Mouse (Mus musculus): ENCODE measurements around the gene Rpap1. TPM values are rescaled to one million over a fixed set of nuclear protein-coding genes. Genes with fewer than 3 reads are reported as not detected.

The Rpap1 gene
- polyA plus RNA-seq, 1 experiment = 14.2 TPM

GRCm38 (mm10) chr2:119817047-119817446 lies 29.7 kb upstream of the Rpap1 start:
- H3K4me3 ChIP-seq (ENCODE audit: insufficient read depth, poor library complexity, severe bottlenecking) = no peak overlapping the region
- no peaks in the 10 kb centered on the region for H3K79me3 ChIP-seq (ENCODE audit: low read depth)
- no peaks in the 10 kb centered on the region for H3K79me2 ChIP-seq (ENCODE audit: control insufficient read depth, insufficient read depth)
- TF ChIP-seq MYOD1 (IDR thresholded peaks at IDR 0.05; ENCODE audit: control insufficient read depth, insufficient read length, low read depth) = no peak
- TF ChIP-seq FOSL1 (IDR thresholded peaks at IDR 0.05; ENCODE audit: insufficient read depth, low read length, poor library complexity, severe bottlenecking) = no peak
- no peak for TF ChIP-seq MAX (IDR thresholded peaks at IDR 0.05)
- no peak for TF ChIP-seq CEBPB (IDR thresholded peaks at IDR 0.05; ENCODE audit: low read depth)
- TF ChIP-seq USF1 (IDR thresholded peaks at IDR 0.05; ENCODE audit: low read depth) = no peak
- no peak for TF ChIP-seq MYOG (IDR thresholded peaks at IDR 0.05; ENCODE audit: control insufficient read depth, extremely low read depth, insufficient read length)
- no peak for TF ChIP-seq CTCF (IDR thresholded peaks at IDR 0.05; ENCODE audit: control insufficient read depth, insufficient read depth, insufficient read length)
- H3K27me3 ChIP-seq (ENCODE audit: control insufficient read depth, insufficient read depth, insufficient read length) = no peaks in the 10 kb centered on the region
- no peak overlapping the region for H3ac ChIP-seq (ENCODE audit: control insufficient read depth, insufficient read length, low read depth)
- H3K36me3 ChIP-seq (ENCODE audit: control insufficient read depth, insufficient read depth) = no peaks in the 10 kb centered on the region

GRCm38 (mm10) chr2:119816611-119817010 lies 29.3 kb upstream of the Rpap1 start:
- Histone ChIP-seq H3K79me3 (ENCODE audit: low read depth) (no peaks in the 10 kb centered on the region), H3K4me3 (ENCODE audit: insufficient read depth, poor library complexity, severe bottlenecking) (no peak overlapping the region), H3K36me3 (ENCODE audit: control insufficient read depth, insufficient read depth) (no peaks in the 10 kb centered on the region), H3ac (ENCODE audit: control insufficient read depth, insufficient read length, low read depth) (no peak overlapping the region), H3K79me2 (ENCODE audit: control insufficient read depth, insufficient read depth) (no peaks in the 10 kb centered on the region), H3K27me3 (ENCODE audit: control insufficient read depth, insufficient read depth, insufficient read length) (no peaks in the 10 kb centered on the region)
- TF ChIP-seq MYOD1 (IDR thresholded peaks at IDR 0.05; ENCODE audit: control insufficient read depth, insufficient read length, low read depth) = no peak
- TF ChIP-seq CTCF (IDR thresholded peaks at IDR 0.05; ENCODE audit: control insufficient read depth, insufficient read depth, insufficient read length) = no peak
- TF ChIP-seq USF1 (IDR thresholded peaks at IDR 0.05; ENCODE audit: low read depth) = no peak
- no peak for TF ChIP-seq FOSL1 (IDR thresholded peaks at IDR 0.05; ENCODE audit: insufficient read depth, low read length, poor library complexity, severe bottlenecking)
- TF ChIP-seq CEBPB (IDR thresholded peaks at IDR 0.05; ENCODE audit: low read depth) = no peak
- no peak for TF ChIP-seq MAX (IDR thresholded peaks at IDR 0.05)
- no peak for TF ChIP-seq MYOG (IDR thresholded peaks at IDR 0.05; ENCODE audit: control insufficient read depth, extremely low read depth, insufficient read length)

GRCm38 (mm10) chr2:119814376-119814933 lies 27.1 kb upstream of the Rpap1 start:
- H3K27me3 ChIP-seq (ENCODE audit: control insufficient read depth, insufficient read depth, insufficient read length) = no peaks in the 10 kb centered on the region
- H3K79me2 ChIP-seq (ENCODE audit: control insufficient read depth, insufficient read depth) = no peaks in the 10 kb centered on the region
- no peak overlapping the region for H3ac ChIP-seq (ENCODE audit: control insufficient read depth, insufficient read length, low read depth)
- H3K36me3 ChIP-seq (ENCODE audit: control insufficient read depth, insufficient read depth) = no peaks in the 10 kb centered on the region
- H3K79me3 ChIP-seq (ENCODE audit: low read depth) = no peaks in the 10 kb centered on the region
- TF ChIP-seq FOSL1 (IDR thresholded peaks at IDR 0.05; ENCODE audit: insufficient read depth, low read length, poor library complexity, severe bottlenecking) (no peak), MYOG (IDR thresholded peaks at IDR 0.05; ENCODE audit: control insufficient read depth, extremely low read depth, insufficient read length) (no peak), USF1 (IDR thresholded peaks at IDR 0.05; ENCODE audit: low read depth) (no peak), MAX (IDR thresholded peaks at IDR 0.05) (no peak), MYOD1 (IDR thresholded peaks at IDR 0.05; ENCODE audit: control insufficient read depth, insufficient read length, low read depth) (no peak), CEBPB (IDR thresholded peaks at IDR 0.05; ENCODE audit: low read depth) (no peak), CTCF (IDR thresholded peaks at IDR 0.05; ENCODE audit: control insufficient read depth, insufficient read depth, insufficient read length) (no peak)
- H3K4me3 ChIP-seq (ENCODE audit: insufficient read depth, poor library complexity, severe bottlenecking) = no peak overlapping the region

- no peak overlapping the region for H3K4me3 ChIP-seq (ENCODE audit: insufficient read depth, poor library complexity, severe bottlenecking)
- no peaks in the 10 kb centered on the region for H3K27me3 ChIP-seq (ENCODE audit: control insufficient read depth, insufficient read depth, insufficient read length)
- no peaks in the 10 kb centered on the region for H3K79me3 ChIP-seq (ENCODE audit: low read depth)
- H3K36me3 ChIP-seq (ENCODE audit: control insufficient read depth, insufficient read depth) = no peaks in the 10 kb centered on the region
- TF ChIP-seq FOSL1 (IDR thresholded peaks at IDR 0.05; ENCODE audit: insufficient read depth, low read length, poor library complexity, severe bottlenecking) = no peak
- TF ChIP-seq MAX (IDR thresholded peaks at IDR 0.05) = no peak
- no peak for TF ChIP-seq MYOG (IDR thresholded peaks at IDR 0.05; ENCODE audit: control insufficient read depth, extremely low read depth, insufficient read length)
- H3K79me2 ChIP-seq (ENCODE audit: control insufficient read depth, insufficient read depth) = no peaks in the 10 kb centered on the region
- no peak overlapping the region for H3ac ChIP-seq (ENCODE audit: control insufficient read depth, insufficient read length, low read depth)
Observed at GRCm38 (mm10) chr2:119811490-119812146, 24.3 kb upstream of the Rpap1 start.

- H3K79me2 ChIP-seq (ENCODE audit: control insufficient read depth, insufficient read depth) = no peaks in the 10 kb centered on the region
- no peaks in the 10 kb centered on the region for H3K27me3 ChIP-seq (ENCODE audit: control insufficient read depth, insufficient read depth, insufficient read length)
- no peak for TF ChIP-seq CEBPB (IDR thresholded peaks at IDR 0.05; ENCODE audit: low read depth)
- no peak for TF ChIP-seq CTCF (IDR thresholded peaks at IDR 0.05; ENCODE audit: control insufficient read depth, insufficient read depth, insufficient read length)
- TF ChIP-seq MYOD1 (IDR thresholded peaks at IDR 0.05; ENCODE audit: control insufficient read depth, insufficient read length, low read depth) = no peak
- TF ChIP-seq MYOG (IDR thresholded peaks at IDR 0.05; ENCODE audit: control insufficient read depth, extremely low read depth, insufficient read length) = no peak
- TF ChIP-seq USF1 (IDR thresholded peaks at IDR 0.05; ENCODE audit: low read depth) = no peak
- TF ChIP-seq MAX (IDR thresholded peaks at IDR 0.05) = no peak
- TF ChIP-seq FOSL1 (IDR thresholded peaks at IDR 0.05; ENCODE audit: insufficient read depth, low read length, poor library complexity, severe bottlenecking) = no peak
- no peaks in the 10 kb centered on the region for H3K79me3 ChIP-seq (ENCODE audit: low read depth)
- H3ac ChIP-seq (ENCODE audit: control insufficient read depth, insufficient read length, low read depth) = no peak overlapping the region
- no peaks in the 10 kb centered on the region for H3K36me3 ChIP-seq (ENCODE audit: control insufficient read depth, insufficient read depth)
- H3K4me3 ChIP-seq (ENCODE audit: insufficient read depth, poor library complexity, severe bottlenecking) = no peak overlapping the region
Observed at GRCm38 (mm10) chr2:119810890-119811289, 23.6 kb upstream of the Rpap1 start.

Measured in C2C12 (cell line).